ENCODE assay signal across 22 mouse cellular contexts in genomic region chr1:150177029-150177740, GRCm38 (mm10).
DNase-seq lines count a peak whose midpoint lies in the region; ATAC-seq and TF ChIP-seq lines count a peak whose summit lies in the region.
"Had no signal": no experiment of that assay in that cellular context is flagged by ENCODE, and none has a peak within 500 bp of the region (broad histone marks: within the 10 kb centered on the region; RNA-seq: fewer than 3 reads in every experiment).

No protein-coding gene starts in this region.

- H3K9ac ChIP-seq in kidney, embryonic 16.5 days (replicated peaks; ENCODE audit: low read length), result no peak overlapping the region
- no peak overlapping the region for H3K9ac ChIP-seq in hindbrain, embryonic 11.5 days (ENCODE audit: low read depth, low read length)
- H3K9ac ChIP-seq in hindbrain, embryonic 16.5 days (ENCODE audit: low read depth, low read length), result no peak overlapping the region
- H3K9ac ChIP-seq: embryonic facial prominence, embryonic 12.5 days; embryonic facial prominence, embryonic 15.5 days; forebrain, postnatal 0 days; hindbrain, embryonic 13.5 days had no signal

- 71% methylated on average over 1 of the region's 1 CpGs for WGBS in kidney, embryonic 16.5 days
- 95% methylated on average over 1 of the region's 1 CpGs for WGBS in hindbrain, embryonic 11.5 days
- 100% methylated on average over 1 of the region's 1 CpGs for WGBS in hindbrain, embryonic 16.5 days

- peak; percentile 71; the same call in 1 of the 2 replicates for ATAC-seq in kidney, embryonic 16.5 days (ENCODE audit: low FRiP score, low TSS enrichment)
- peak; percentile 93 for ATAC-seq in Patski
- ATAC-seq in hindbrain, embryonic 11.5 days (ENCODE audit: low FRiP score), result no peak
- no peak for ATAC-seq in hindbrain, embryonic 16.5 days
- ATAC-seq: forebrain, embryonic 14.5 days; forebrain, postnatal 0 days had no signal

- no peak for TF ChIP-seq CTCF in Patski (IDR thresholded peaks at IDR 0.05)

- H3K27ac ChIP-seq in kidney, embryonic 16.5 days (ENCODE audit: low read length), result no peak overlapping the region
- H3K27ac ChIP-seq in hindbrain, embryonic 11.5 days (ENCODE audit: low read depth, low read length), result no peak overlapping the region
- H3K27ac ChIP-seq in hindbrain, embryonic 16.5 days (ENCODE audit: low read depth, low read length), result no peak overlapping the region
- H3K27ac ChIP-seq: embryonic facial prominence, embryonic 12.5 days; embryonic facial prominence, embryonic 15.5 days; gastrocnemius, adult 2 months; hindbrain, embryonic 13.5 days had no signal

- H3K4me1 ChIP-seq in kidney, embryonic 16.5 days (ENCODE audit: insufficient read depth, low read length), result no peaks in the 10 kb centered on the region
- H3K4me1 ChIP-seq in hindbrain, embryonic 11.5 days (replicated peaks; ENCODE audit: control insufficient read depth, insufficient read depth, low read length), result no peaks in the 10 kb centered on the region
- no peaks in the 10 kb centered on the region for H3K4me1 ChIP-seq in hindbrain, embryonic 16.5 days (ENCODE audit: control insufficient read depth, insufficient read depth, low read depth, low read length)
- H3K4me1 ChIP-seq: embryonic facial prominence, embryonic 12.5 days; embryonic facial prominence, embryonic 15.5 days; hindbrain, embryonic 13.5 days had no signal

- H3K4me3 ChIP-seq in kidney, embryonic 16.5 days (ENCODE audit: low read length), result no peak overlapping the region
- no peak overlapping the region for H3K4me3 ChIP-seq in hindbrain, embryonic 11.5 days (ENCODE audit: low read depth, low read length)
- no peak overlapping the region for H3K4me3 ChIP-seq in hindbrain, embryonic 16.5 days (ENCODE audit: low read length)
- H3K4me3 ChIP-seq: embryonic facial prominence, embryonic 12.5 days; embryonic facial prominence, embryonic 15.5 days; gastrocnemius, adult 2 months; hindbrain, embryonic 13.5 days had no signal

- POLR2A ChIA-PET in Patski (lab: Charles Lee), result no interaction called here

- H3K4me2 ChIP-seq in kidney, embryonic 16.5 days (replicated peaks; ENCODE audit: low read depth, low read length), result no peak overlapping the region
- H3K4me2 ChIP-seq in hindbrain, embryonic 11.5 days (replicated peaks; ENCODE audit: low read depth, low read length), result no peak overlapping the region
- H3K4me2 ChIP-seq in hindbrain, embryonic 16.5 days (ENCODE audit: low read length), result no peak overlapping the region
- H3K4me2 ChIP-seq: embryonic facial prominence, embryonic 12.5 days; embryonic facial prominence, embryonic 15.5 days; heart, embryonic 11.5 days; hindbrain, embryonic 13.5 days had no signal

- in situ Hi-C loops in Patski (cut with MboI; ENCODE audit: low pct_unique_long_range_greater_than_20kb), result no loop called here

- no peaks in the 10 kb centered on the region for H3K27me3 ChIP-seq in kidney, embryonic 16.5 days (ENCODE audit: insufficient read depth, low read length)
- H3K27me3 ChIP-seq in Patski, result no peaks in the 10 kb centered on the region
- no peaks in the 10 kb centered on the region for H3K27me3 ChIP-seq in hindbrain, embryonic 11.5 days (ENCODE audit: control insufficient read depth, insufficient read depth, low read length)
- H3K27me3 ChIP-seq in hindbrain, embryonic 16.5 days (replicated peaks; ENCODE audit: control insufficient read depth, insufficient read depth, low read length), result no peaks in the 10 kb centered on the region
- H3K27me3 ChIP-seq: embryonic facial prominence, embryonic 12.5 days; embryonic facial prominence, embryonic 15.5 days; hindbrain, embryonic 13.5 days had no signal

- no peaks in the 10 kb centered on the region for H3K9me3 ChIP-seq in kidney, embryonic 16.5 days (ENCODE audit: low read length)
- no peaks in the 10 kb centered on the region for H3K9me3 ChIP-seq in hindbrain, embryonic 11.5 days (ENCODE audit: control insufficient read depth, low read length)
- H3K9me3 ChIP-seq in hindbrain, embryonic 16.5 days (ENCODE audit: control insufficient read depth, low read length), result no peaks in the 10 kb centered on the region
- H3K9me3 ChIP-seq: embryonic facial prominence, embryonic 12.5 days; embryonic facial prominence, embryonic 15.5 days; hindbrain, embryonic 13.5 days had no signal

- CTCF ChIA-PET in Patski (lab: Charles Lee), result interaction anchor here (1.2 kb wide), 1 partner anchor 12 kb away, joined by 3 read pairs; no protein-coding TSS in a partner anchor

- H3K36me3 ChIP-seq in kidney, embryonic 16.5 days (ENCODE audit: insufficient read depth, low read length), result no peaks in the 10 kb centered on the region
- H3K36me3 ChIP-seq in hindbrain, embryonic 11.5 days (ENCODE audit: control insufficient read depth, insufficient read depth, low read length), result no peaks in the 10 kb centered on the region
- H3K36me3 ChIP-seq in hindbrain, embryonic 16.5 days (ENCODE audit: control insufficient read depth, insufficient read depth, low read length), result no peaks in the 10 kb centered on the region
- H3K36me3 ChIP-seq: embryonic facial prominence, embryonic 12.5 days; embryonic facial prominence, embryonic 15.5 days; hindbrain, embryonic 13.5 days had no signal

- DNase-seq in kidney, adult 8-10 months, result peak; percentile 18
- DNase-seq in kidney, adult 11 months, result no peak
- DNase-seq in kidney, postnatal 14 days, result no peak
- peak; percentile 58 for DNase-seq in 3T3-L1 (ENCODE audit: low read depth, low spot score)
- peak; percentile 39 for DNase-seq in Patski (ENCODE audit: low read depth, low spot score)
- no peak for DNase-seq in hindbrain, embryonic 11.5 days (ENCODE audit: low spot score)
- DNase-seq: adrenal gland, postnatal 10 days; adrenal gland, postnatal 36 days; cerebellum, adult 18-20 months; cerebellum, adult 9-10 months; cerebellum, postnatal 14 days; forebrain, postnatal 0 days; gastrocnemius, adult 2 months; gastrocnemius, postnatal 14 days; heart, adult 11 months had no signal

Comparison
In these comparisons a context has a peak if more than half of its experiments do, and no peak if none do; other contexts are left out.
1. DNase-seq: peak in kidney, adult 8-10 months (2 of 2), 3T3-L1 (single experiment) and Patski (single experiment); none in kidney, adult 11 months (single experiment), kidney, postnatal 14 days (single experiment) and hindbrain, embryonic 11.5 days (single experiment).
2. ATAC-seq: peak in kidney, embryonic 16.5 days (single experiment) and Patski (single experiment); none in hindbrain, embryonic 11.5 days (single experiment) and hindbrain, embryonic 16.5 days (single experiment).